Mouse (Mus musculus): ENCODE data around the gene Strbp.

The Strbp gene

DNA sequence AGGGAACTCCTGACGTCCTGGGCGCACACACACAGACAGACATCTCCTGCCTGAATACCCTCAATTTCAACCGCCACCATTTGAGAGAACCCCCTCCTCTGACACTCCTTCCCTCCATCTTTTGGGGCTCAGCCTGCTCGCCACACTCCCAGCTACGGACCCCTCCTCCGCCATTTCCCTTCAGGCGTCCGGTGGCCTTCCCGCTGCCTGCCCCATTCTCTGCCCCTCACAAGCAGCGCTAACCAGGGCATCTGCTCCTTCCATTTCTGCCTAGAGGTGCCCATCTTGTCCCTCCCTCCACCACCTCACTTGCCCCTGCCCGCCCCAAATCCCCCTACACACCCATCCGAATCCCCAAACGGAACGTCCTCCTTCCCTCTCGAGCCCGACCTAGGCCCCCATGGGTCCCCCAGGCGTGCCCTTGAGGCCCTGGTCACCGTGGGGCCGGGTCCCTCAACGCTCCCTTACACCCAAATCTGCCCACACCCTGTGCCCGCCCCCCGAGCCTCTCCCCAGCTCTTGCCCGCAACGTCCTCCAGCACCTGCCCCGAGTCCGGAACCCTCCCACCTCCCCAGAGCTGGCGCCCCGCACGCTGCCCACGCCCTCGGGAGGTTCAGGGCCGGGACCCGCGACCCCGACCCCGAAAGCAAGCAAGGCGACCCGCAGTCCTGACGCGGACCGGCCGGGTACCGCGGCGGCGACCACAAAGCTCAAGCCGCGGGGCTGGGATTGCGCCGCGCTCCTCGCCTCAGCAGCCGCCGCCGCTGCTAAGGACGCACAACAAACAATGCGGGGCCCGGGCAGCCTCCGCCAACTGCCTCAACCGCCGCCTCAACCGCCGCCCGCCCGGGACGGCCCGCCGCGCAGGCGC lies 1.1 kb downstream of the Strbp start:
- no peak for DNase-seq (ENCODE audit: low spot score)

DNA sequence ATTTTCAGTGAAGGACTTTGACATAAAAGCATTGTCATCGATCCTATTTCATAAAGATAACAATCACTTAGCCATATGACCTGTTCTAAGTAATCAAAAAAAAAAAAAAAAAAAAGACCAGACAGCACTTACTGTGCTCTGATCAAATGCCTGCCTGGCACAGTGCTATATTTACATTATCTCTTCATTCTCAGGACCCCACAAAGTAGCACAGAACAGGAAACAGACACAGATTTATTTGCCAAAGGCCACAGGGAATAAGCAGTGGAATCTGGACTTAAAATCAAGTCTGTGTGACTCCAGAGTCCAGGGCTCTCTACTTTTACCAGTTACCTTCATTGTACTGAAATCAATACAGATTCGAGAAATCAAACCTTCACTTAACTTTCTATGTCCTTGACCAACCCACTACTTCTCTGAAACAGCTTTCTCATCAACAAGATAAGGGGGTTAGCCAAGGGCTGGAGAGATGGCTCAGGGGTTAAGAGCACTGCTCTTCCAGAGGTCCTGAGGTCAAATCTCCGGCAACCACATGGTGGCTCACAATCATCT lies 14.5 kb downstream of the Strbp start:
- no peak for DNase-seq (ENCODE audit: low spot score)

DNA sequence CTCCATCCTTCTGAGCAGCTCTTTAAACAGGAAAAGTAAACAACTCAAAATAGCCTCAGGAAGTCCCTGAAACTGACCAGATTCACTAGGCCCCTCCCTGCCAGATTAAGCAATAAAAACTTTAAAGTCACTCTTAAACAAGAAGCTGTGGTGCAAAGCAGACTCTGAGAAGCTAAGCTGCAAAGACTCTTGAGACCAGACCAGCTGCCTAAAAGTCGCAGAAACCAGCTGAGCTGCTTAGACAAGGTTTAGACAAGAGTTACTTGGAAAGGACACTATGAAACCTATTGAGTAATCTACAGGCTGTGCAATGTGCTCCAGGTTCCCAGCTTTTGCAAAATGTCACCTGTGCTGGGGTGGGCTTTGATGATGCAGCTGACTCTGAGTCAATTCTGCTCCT lies 16.6 kb downstream of the Strbp start:
- DNase-seq (ENCODE audit: low spot score): no peak

DNA sequence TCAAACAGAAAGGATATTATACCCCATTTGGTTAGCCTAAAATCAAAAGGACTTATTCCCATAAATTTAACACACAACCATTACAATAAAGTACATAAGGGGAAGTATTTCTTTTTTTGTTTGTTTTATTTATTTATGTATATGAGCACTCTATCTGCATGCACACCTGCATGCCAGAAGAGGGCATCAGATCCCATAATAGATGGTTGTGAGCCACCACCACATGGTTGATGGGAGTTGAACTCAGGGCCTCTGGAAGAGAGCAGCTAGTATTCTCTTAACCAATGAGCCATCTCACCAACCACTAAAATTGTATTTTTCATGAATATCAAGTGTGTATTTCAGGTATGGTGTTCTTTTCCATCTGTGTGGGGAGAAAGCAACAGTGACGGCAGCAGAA lies 18.8 kb downstream of the Strbp start:
- no peak for DNase-seq (ENCODE audit: low spot score)

DNA sequence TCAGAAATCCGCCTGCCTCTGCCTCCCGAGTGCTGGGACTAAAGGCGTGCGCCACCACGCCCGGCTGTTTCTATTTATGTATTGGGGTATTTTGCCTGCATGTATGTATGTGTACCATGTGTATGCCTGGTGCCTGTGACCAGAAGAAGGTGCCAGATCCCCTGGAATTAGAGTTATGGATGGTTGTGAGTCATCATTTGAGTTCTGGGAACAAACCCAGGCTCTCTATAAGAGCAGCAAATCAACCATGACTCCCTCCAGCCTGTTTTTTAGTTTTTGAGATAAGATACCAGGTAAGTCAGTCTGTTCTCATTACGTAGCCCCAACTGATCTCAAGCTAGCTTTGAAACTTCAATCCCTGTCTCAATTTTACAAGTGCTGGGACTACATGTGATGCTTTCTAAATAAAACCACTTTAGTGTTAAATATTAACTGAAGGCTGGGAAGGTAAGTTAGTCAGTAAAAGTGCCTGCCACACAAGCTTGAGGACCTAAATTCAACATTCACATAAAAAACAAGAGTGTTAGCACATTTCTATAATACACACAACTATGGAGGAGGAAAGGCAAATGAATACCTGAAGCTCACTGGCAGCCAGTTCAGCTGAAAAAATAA lies 21.4 kb downstream of the Strbp start:
- DNase-seq (ENCODE audit: low spot score): no peak

DNA sequence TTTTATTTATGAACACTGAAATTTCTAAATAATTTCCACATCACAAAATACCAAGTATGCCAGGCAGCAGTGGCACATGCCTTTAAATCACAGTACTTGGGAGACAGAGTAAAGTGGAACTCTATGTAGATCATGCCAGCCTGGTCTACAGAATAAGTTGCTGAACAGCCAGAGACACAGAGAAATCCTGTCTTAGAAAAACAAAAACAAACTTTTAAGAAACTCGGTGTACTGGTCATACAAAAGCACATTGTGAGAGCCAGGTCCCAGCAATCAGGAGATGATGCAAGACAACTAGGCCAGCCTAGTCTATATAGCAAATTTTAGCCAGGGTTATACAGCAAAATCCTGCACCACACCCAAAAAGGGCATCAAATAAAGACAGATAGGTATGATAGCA lies 52.6 kb downstream of the Strbp start:
- DNase-seq (ENCODE audit: low spot score): no peak

DNA sequence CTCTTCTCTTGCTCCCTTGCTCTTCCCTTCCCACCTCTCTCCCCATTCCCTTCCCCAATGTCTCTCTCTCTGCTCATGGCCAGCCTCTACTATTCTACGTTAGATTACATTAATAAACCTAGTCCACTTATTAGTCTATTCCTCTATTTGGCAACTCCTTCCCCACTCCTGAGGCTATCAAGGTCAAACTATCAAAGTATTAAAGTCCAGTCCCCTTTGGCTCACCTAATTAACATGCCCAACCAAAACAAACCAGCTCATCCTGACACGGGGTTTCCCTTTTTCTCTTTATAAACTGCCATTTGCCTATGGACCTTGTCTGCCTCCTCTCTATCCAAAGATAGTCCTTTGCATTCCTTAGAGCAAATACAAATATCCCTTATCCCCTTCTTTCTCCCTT lies 54.1 kb downstream of the Strbp start:
- DNase-seq (ENCODE audit: low spot score): no peak

DNA sequence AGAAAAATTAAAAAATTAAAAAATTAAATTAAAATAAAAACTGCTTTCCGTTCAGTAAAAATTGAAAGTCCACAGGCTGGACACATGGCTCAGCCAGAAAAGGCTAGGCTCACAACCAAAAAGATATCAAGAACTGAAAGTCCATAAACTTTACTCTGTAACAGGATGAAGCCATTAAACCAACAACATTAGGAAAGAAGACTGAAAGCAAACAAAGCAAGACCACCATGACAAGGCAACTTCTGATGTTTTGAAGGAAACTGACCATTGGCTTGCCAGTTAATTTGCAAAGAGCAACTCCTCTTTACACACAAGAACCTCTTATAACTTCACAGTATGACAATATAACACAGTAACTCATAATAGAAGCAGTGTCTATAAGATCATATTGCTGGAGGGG lies 54.7 kb downstream of the Strbp start:
- DNase-seq (ENCODE audit: low spot score): no peak

DNA sequence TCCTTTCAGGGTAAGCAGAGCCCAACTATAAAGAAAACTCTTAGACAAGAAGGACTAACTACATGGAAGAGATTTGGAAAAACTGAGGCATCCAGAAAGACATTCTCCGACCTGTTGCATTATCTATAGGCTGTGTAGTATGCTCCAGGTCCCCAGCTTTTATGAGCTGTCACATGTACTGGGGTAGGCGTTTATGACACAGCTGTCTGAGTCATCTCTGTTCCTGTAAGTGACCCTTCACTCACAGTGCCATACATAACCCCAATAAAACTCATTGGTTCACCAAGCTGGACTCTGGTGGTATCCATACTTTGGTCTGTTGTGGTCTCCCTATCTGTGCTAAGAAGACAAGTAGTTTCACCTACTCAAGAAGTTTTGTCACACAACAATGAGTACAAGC lies 80.3 kb downstream of the Strbp start:
- no peak for DNase-seq (ENCODE audit: low spot score)

DNA sequence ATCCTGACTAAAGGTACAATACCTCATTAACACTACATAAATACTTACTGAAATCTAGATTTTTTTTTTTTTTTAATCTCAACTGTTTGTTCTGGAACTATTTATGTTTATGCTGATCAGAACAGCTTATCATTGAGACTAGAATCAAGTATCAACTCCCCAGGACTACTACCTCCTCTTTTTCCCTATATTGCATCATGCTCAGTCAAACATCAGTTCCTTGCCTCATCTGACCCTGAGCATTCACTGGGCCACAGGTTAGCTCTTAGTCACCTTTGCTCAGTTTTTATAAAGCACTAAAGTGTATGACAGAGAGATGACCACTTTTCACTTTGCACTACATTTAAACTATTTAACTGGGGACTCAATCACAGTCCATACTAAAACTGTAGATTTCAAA lies 115.7 kb downstream of the Strbp start:
- no peak for DNase-seq (ENCODE audit: low spot score)

DNA sequence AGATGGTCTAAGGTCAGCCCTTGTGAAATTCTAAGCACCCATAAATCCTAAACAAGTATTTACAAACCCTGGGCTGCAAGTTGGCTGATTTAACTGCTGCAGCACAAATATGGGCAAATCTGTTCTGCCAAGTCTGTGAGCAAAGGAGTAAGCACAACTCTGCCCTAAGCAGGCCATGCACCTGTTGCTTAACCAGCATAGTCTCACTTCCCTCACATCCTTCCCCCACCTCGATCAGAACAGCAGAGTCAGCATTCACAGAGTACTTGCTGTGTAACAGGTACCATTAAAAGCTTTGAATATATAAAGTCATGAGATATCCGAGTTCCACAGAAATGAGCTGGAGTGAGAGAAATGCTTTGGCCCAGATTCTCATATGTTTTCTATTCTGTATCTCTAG lies 125.5 kb downstream of the Strbp start:
- no peak for DNase-seq (ENCODE audit: low spot score)

DNA sequence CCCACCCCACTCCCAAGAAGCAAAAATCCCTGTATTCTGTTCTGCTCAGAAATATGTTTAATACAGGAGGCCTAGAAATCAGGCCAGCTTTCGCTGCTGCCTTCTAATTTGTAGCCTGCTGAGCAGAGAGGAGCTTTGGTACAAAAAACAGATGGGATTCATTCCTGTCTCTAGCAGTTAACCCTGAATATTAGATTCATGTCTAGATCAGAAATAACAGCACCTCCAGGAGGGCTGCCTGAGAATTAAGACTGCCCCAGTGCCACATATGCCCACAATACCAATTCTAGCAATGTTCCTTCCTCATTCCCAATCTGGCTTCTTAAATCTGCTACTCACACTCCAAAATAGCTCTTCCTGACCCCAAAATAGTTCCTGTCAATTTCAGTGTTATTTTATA lies 127.0 kb downstream of the Strbp start:
- no peak for DNase-seq (ENCODE audit: low spot score)

DNA sequence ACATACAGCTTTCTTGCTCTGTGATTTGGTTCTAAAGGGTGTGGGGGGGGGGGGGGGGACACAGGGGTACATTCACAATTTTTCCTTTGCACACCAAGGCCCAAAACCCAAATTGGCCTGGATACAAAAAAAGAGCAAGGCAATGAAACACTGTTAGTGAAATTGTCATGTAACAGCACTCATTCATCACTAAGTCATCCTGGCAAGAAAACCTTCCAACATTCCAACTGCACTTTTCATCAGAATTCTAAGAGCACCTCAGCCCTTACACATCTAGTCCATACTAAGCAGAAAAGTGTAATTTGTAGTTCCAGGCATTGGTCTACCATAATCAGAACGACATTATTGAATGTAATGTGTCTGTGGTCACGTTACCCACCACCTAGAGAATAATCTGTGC lies 131.5 kb downstream of the Strbp start:
- DNase-seq (ENCODE audit: low spot score): no peak

DNA sequence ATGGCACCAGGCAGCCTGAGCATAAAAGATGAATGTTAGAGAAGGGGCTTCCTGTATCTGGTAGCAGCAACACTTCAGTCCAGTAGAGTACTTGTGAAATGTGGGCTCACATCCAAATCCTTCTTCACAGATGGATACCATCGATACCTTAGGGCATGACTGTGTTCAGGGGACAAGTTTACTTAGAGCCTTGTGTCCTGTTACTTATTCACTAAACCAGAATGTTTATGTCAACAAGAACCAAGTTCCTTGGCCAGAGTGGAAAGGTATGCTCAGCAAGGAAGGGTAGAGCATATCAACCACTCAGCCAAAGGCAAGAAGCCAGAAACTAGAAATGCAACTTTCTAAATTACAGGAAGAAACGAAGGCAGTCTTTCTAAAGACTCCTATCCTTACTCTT lies 133.0 kb downstream of the Strbp start:
- no peak for DNase-seq (ENCODE audit: low spot score)

DNA sequence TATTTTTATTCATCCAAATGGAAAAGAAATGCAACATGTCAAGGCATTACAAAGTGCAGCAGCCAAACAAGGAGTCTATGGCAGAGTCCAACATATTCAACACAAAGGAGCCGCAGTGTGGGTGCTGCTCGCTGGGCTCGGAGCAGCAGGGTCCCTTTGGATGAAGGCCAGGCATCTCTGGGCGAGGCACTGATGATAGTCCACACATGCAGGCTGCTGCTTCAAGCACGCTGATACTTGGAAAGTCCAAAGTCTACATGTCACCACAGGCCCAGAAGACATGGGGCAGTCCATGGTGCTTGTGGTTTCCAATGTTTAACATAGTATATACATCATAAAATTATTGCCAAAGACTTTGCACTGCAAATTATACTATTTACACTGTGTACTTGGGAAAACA lies 133.8 kb downstream of the Strbp start:
- no peak for DNase-seq (ENCODE audit: low spot score)

DNA sequence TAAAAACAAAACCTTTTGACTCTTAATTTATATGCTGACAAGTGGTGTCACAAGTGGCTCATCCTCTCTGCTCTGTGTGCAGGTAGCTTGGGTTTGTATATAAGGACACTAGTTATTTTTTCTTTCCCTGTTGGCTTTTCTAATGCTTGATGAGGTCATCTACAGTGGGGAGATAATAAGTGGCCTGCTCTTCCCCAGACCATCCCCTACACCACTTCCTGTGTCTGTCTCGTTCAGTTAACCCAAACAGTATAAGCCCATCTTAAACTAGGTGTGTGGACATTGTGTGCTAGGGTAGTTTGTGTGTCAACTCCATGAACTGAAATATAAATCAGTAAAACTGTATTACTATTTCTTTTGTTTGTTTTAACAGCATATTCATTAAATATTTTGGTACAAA lies 137.6 kb downstream of the Strbp start:
- DNase-seq (ENCODE audit: low spot score): no peak

DNA sequence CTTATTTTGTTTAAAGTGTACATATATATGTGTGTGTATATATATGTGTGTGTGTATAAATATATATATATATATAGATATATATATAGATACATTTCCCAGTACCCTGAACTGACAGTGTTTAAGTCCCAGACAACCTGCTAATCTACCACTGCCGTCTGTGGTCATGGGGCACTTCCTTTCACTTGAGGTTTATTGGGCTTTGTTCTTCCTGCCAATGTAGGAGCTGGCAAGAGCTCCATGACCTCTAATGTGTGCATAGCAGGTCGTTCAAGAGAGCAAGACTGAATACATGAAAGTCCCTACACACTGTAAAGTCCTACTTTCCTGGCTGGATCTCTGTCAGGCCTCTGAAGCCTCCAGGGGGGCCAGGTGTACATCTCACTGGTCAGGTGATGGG lies 138.1 kb downstream of the Strbp start:
- DNase-seq (ENCODE audit: low spot score): no peak

DNA sequence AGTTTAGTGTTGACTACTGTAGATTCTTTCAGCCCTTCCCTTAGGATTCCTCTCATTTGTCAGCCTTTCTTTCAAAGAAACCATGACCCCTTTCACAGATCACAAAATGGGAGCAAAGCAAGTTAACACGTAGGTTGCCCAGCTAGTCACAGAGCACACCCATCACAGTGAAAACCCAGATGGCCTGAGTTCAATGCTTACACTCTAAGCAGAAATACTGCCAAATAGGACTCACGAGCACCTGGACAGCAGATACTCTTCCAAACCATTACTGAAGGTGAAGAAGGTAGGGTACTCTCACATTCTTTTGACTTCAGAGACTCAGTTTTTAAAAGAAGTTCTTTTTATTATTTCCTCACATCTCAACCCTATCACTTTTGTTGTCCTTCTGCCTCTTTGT lies 147.3 kb downstream of the Strbp start:
- no peak for DNase-seq (ENCODE audit: low spot score)

DNA sequence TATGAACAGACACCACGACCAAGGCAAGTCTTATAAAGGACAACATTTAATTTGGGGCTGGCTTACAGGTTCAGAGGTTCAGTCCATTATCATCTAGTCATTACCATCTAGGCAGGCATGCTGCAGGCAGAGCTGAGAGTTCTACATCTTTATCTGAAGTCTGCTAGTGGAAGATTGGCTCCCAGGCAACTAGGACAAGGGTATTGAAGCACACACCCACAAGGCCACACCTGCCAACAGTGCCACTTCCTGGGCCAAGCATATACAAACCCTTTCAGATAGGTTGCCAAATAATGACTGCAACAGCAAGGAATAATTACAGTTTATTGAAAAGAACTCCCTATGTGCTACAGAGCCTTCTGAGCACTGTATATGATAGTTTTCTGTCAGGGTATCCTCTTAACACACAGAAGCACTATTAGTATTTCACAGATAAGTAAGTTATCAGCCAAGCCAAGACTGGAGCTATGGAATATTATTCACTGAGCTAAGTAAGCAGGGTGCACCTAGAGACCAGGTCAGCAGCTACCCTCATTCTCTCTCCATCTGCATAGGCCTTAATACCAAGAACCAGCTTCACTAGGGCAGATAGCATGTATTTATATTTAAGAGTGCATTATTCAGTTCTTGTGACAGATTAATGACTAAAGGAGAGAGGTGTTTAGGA lies 154.2 kb downstream of the Strbp start:
- no peak for DNase-seq (ENCODE audit: low spot score)

DNA sequence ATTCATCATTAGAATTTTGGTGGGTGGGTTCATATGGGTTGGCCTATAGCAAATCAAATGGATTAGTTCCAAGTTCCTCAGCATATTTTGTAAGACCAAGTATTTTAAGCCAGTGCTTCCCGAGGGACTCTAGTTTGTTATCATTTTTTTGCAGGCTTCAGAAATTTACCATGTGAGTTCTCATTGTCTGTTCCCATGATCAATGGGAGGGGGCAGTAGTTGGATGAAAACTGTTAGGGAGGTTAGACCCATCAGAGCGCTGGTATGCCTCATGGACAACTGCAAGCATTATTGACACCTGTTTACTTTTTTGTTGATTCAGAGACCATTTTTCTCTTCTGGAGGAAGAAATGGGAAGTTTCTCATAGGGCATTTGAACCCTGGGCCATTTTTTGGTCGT lies 172.0 kb downstream of the Strbp start:
- no peak for DNase-seq (ENCODE audit: low spot score)

DNA sequence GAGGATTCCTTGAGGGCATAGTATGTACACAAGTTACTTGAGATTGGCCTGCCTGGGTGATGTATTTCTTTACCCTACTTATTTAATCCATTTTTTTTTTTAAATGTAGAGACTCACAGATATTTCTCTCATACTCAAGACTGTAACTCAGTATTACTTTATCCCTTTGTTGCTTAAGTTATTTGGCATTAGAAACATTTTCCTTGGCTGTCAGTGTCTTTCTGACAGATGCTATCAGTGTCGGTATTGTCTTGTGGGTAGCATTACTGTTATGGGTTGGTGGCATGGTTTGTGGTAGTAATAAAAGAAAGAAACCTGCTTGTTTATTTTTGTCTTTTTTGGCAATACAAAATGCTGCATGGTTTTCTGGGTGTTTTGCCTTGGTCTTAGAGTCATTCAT lies 172.9 kb downstream of the Strbp start:
- DNase-seq (ENCODE audit: low spot score): no peak

DNA sequence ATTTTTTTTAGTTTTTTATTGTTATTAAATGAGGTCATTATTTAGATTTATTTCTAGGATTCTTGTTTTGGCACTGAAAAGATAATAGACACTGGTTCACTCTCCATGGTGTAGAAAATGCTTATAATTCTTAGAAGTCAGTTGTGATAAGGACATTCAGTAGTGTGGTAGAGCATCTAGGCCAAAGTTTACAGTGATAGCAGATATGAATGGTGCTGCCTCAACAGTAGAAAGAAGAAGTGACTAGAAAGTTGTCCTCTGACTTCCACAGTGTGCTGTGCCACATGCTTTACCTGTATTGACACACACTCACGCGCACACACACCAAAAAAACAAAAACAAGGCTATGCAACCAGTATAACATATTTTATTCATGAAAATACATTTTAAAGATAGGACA lies 174.3 kb downstream of the Strbp start:
- no peak for DNase-seq (ENCODE audit: low spot score)

DNA sequence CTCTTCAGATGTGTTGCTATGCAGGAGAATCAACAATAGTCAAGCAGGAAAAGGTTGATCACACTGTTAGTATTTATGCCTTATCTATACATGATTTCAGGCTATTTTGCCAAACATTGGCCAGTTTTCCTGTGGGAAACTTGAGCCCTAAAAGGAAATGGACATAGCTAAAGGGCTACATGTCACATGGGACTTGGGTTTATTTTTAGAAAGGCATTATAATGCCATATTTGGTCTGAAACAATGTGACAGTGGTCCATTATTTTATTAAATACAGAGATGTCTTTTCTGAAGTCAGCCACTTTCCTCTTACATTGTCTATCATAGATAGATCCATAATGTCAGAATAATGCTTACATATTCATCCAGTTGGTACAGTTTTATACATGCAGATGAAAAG lies 176.1 kb downstream of the Strbp start:
- no peak for DNase-seq (ENCODE audit: low spot score)
